Mouse (Mus musculus) midbrain, embryonic 11.5 days (tissue): ENCODE measurements around the gene Cstad. TPM values are rescaled to one million over a fixed set of nuclear protein-coding genes. Genes with fewer than 3 reads are reported as not detected.

Experiments used
- ATAC-seq: fragments of 200-750 bp; cut with Nextera tagmentation; 2 replicates; pipeline ENCODE4 v1.8.0; 2017; ENCODE audit warnings: moderate TSS enrichment, moderate library complexity; ENCODE audit not compliant: low FRiP score
- DNase-seq: peaks from one replicate; pipeline ENCODE4 v3.0.0; 2015; ENCODE audit warnings: low spot score; ENCODE audit errors: missing footprints
- H3K27ac ChIP-seq: fragments of 300-500 bp; sonication (generic); 2 replicates; pipeline ENCODE4 v1.5.1; 2014; ENCODE audit warnings: low read depth, low read length
- H3K27me3 ChIP-seq: fragments of 300-500 bp; sonication (generic); 2 replicates; pipeline ENCODE4 v1.6.1; 2014; ENCODE audit warnings: mild to moderate bottlenecking, low read length, moderate library complexity, mixed read lengths; ENCODE audit not compliant: control insufficient read depth, insufficient read depth
- H3K36me3 ChIP-seq: fragments of 300-500 bp; sonication (generic); 2 replicates; pipeline ENCODE4 v1.6.1; 2014; ENCODE audit warnings: mild to moderate bottlenecking, low read length, moderate library complexity, mixed read lengths; ENCODE audit not compliant: control insufficient read depth, insufficient read depth
- H3K4me1 ChIP-seq: fragments of 300-500 bp; sonication (generic); 2 replicates; pipeline ENCODE4 v1.6.1; 2014; ENCODE audit warnings: low read length; ENCODE audit not compliant: control insufficient read depth, insufficient read depth
- H3K4me2 ChIP-seq: fragments of 300-500 bp; sonication (generic); 2 replicates; pipeline ENCODE4 v1.6.1; 2014; ENCODE audit warnings: mild to moderate bottlenecking, moderate library complexity
- H3K4me3 ChIP-seq: fragments of 300-500 bp; sonication (generic); 2 replicates; pipeline ENCODE4 v1.5.1; 2014; ENCODE audit warnings: low read depth, low read length
- H3K9ac ChIP-seq: fragments of 300-500 bp; sonication (generic); 2 replicates; pipeline ENCODE4 v1.6.1; 2014; ENCODE audit warnings: low read length
- H3K9me3 ChIP-seq: fragments of 300-500 bp; sonication (generic); 2 replicates; pipeline ENCODE4 v1.6.1; 2016; ENCODE audit warnings: low read length; ENCODE audit not compliant: control insufficient read depth
- WGBS: fragments of 180-500 bp; shearing (Covaris S2); extraction: QIAGEN DNeasy Blood & Tissue Kit; methylation state at CpG from one replicate; pipeline ENCODE4 v1.1.7; 2014; 5-methylcytosine and 5-hydroxymethylcytosine counted together
- polyA plus RNA-seq: library from polyadenylated mRNA; unstranded; fragments of >200 nt; fragmentation: Nextera tagmentation; extraction: Ambion mirVana; gene quantifications from 2 replicates; pipeline ENCODE4 v1.2.1, GENCODE M21; 2014

The Cstad gene
- polyA plus RNA-seq, 1 experiment from 2014 or later = 0.74 TPM

DNA sequence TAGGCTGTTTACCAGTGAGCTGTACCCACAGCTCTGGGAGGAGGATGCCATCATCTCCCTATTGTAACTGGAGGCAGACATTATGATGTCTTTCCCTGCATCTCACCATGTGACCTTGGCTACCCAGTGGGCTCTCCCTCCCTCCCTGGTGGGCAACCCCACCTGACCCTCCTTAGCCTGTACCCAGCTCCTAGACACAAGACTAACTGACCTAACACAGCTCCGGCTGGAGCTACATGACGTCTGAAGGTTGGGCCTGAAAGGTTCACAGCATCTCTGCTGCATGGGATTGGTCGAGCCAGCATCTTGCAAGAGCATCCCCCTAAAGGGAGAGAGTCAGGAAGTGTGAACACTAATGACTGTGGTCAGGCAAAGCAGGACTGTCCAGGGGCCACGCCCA, 35.0 kb downstream of the Cstad start:
- no peak overlapping the region for H3K9ac ChIP-seq
- no peak for DNase-seq
- no peaks in the 10 kb centered on the region for H3K9me3 ChIP-seq
- peaks cover 5% of the 10 kb centered on the region; the same call in 1 of the 2 replicates for H3K4me1 ChIP-seq
- WGBS = 78% methylated on average over 4 of the region's 4 CpGs
- no peak overlapping the region for H3K27ac ChIP-seq
- H3K36me3 ChIP-seq = no peaks in the 10 kb centered on the region
- no peak for ATAC-seq
- no peaks in the 10 kb centered on the region for H3K27me3 ChIP-seq
- no peak overlapping the region for H3K4me2 ChIP-seq
- no peak overlapping the region for H3K4me3 ChIP-seq

DNA sequence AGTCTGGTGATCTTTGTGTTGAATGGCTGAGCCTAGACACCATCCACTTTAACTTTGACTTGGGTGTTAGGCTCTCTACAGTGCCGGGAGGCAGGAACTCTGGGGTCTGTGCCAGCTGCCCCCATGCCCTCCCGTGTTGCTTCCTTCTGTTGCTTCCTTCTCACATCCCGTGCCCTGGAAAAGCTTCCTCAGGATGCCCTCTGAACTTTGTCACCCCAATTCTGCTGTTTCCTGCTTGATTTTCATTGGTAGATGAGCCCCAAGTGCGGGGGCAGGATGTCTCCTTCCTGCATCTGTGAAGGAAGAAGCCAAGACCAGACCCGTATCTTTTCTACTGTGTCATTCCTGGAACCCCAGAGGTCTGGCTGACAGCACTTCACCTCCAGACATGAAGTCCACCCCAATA, 41.4 kb downstream of the Cstad start:
- peaks cover 14% of the 10 kb centered on the region for H3K4me1 ChIP-seq

GRCm38 (mm10) chr2:30637991-30638390, 43.2 kb downstream of the Cstad start:
- no peak overlapping the region for H3K4me2 ChIP-seq
- H3K27ac ChIP-seq = no peak overlapping the region
- H3K27me3 ChIP-seq = no peaks in the 10 kb centered on the region
- DNase-seq (no peak), ATAC-seq (no peak)
- no peaks in the 10 kb centered on the region for H3K36me3 ChIP-seq
- peaks cover 22% of the 10 kb centered on the region for H3K4me1 ChIP-seq
- no peaks in the 10 kb centered on the region for H3K9me3 ChIP-seq
- 93% methylated on average over 6 of the region's 6 CpGs for WGBS
- no peak overlapping the region for H3K4me3 ChIP-seq
- H3K9ac ChIP-seq = no peak overlapping the region

More for the DNA sequence above, 41.4 kb downstream of the Cstad start:
- Histone ChIP-seq H3K36me3 (no peaks in the 10 kb centered on the region), H3K9ac (no peak overlapping the region), H3K4me2 (no peak overlapping the region), H3K27me3 (no peaks in the 10 kb centered on the region), H3K4me3 (no peak overlapping the region), H3K27ac (no peak overlapping the region), H3K9me3 (no peaks in the 10 kb centered on the region)
- ATAC-seq (no peak), DNase-seq (no peak)
- WGBS = 80% methylated on average over 5 of the region's 5 CpGs

DNA sequence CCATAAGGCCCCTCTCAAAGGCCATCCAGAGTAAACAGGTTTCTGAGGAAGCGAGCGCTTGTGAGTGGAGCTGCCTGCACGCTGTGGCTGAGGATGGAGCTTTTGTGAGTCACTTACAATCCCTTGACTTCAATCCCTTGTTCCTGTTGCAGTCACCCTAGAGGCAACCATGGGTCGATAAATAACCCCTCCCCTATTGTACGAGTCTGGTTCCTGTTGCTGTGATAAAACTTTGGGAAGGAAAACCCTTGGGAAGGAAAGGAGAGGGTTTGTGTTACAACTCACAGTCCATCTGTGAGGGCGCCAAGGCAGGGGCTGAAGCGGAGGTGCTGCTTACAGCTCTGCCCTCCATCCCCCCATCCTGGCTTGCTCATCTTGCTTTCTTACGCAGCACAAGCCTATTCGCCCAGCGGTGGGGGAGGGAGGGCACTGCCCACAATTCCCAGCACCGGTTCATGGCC, 45.2 kb downstream of the Cstad start:
- peaks cover 22% of the 10 kb centered on the region for H3K4me1 ChIP-seq
- peak; percentile 77 for ATAC-seq

GRCm38 (mm10) chr2:30642810-30643209, 48.0 kb downstream of the Cstad start:
- DNase-seq (no peak), ATAC-seq (no peak)
- 59% methylated on average over 5 of the region's 5 CpGs for WGBS
- Histone ChIP-seq H3K27me3 (no peaks in the 10 kb centered on the region), H3K4me1 (peaks cover 39% of the 10 kb centered on the region), H3K4me2 (no peak overlapping the region), H3K9ac (no peak overlapping the region), H3K4me3 (no peak overlapping the region), H3K9me3 (no peaks in the 10 kb centered on the region), H3K36me3 (no peaks in the 10 kb centered on the region), H3K27ac (no peak overlapping the region)

More for the DNA sequence above, 45.2 kb downstream of the Cstad start:
- Histone ChIP-seq H3K4me2 (peak overlapping the region; percentile 21; the same call in 1 of the 2 replicates), H3K9ac (peak overlapping the region; percentile 44), H3K9me3 (no peaks in the 10 kb centered on the region), H3K36me3 (no peaks in the 10 kb centered on the region), H3K27me3 (no peaks in the 10 kb centered on the region), H3K27ac (peak overlapping the region; percentile 71; the same call in 1 of the 2 replicates), H3K4me3 (no peak overlapping the region)
- peak; percentile 94 for DNase-seq
- 13% methylated on average over 11 of the region's 11 CpGs for WGBS

DNA sequence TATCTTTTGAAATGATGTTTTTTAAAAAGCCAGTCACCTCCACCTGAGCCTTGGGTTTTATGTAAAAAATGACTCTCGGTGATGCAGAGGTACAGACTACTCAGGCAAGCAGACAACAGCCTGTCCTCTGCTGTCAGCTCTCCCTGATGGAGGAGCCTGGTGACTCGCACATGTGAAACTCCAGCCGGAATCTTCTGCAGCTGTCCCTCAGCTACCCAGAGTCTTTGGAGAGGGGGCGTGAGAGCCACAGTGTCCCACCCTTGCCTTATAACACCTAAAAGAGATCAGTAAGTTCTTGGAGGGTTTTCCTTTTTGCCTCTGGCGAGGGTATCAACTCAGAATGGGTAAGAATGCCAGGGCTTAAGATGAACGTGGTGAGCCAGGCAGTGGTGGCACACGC, 48.6 kb downstream of the Cstad start:
- ATAC-seq (no peak), DNase-seq (no peak)
- Histone ChIP-seq H3K4me1 (peaks cover 44% of the 10 kb centered on the region), H3K4me2 (no peak overlapping the region), H3K36me3 (no peaks in the 10 kb centered on the region), H3K27ac (no peak overlapping the region), H3K4me3 (no peak overlapping the region), H3K27me3 (no peaks in the 10 kb centered on the region), H3K9me3 (no peaks in the 10 kb centered on the region), H3K9ac (no peak overlapping the region)
- WGBS = 85% methylated on average over 7 of the region's 7 CpGs

DNA sequence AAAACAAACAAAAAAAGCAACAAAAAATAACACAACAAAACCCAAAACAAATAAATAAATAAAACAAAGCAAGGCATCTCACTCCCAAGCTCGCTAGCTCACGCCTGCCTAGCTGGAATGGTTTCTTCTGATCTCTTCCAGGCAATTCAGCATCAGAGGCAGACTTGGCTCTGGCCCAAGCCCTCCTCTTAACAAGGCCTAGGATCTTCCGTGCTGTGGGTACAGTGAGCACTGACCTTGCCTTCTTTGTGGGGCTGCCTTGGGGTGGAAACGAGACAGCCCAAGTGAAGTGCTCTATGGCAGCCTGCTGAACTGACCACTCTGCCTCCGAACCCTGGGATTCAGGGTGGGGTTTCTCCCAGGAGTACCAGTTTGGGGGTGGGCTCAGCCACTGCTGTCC, 52.0 kb downstream of the Cstad start:
- DNase-seq (no peak), ATAC-seq (peak; percentile 75)
- Histone ChIP-seq H3K27me3 (no peaks in the 10 kb centered on the region), H3K4me3 (no peak overlapping the region), H3K4me2 (peak overlapping the region; percentile 37), H3K4me1 (peaks cover 41% of the 10 kb centered on the region), H3K36me3 (no peaks in the 10 kb centered on the region), H3K9ac (peak overlapping the region; percentile 48), H3K27ac (peak overlapping the region; percentile 96), H3K9me3 (no peaks in the 10 kb centered on the region)
- 32% methylated on average over 5 of the region's 5 CpGs for WGBS

- 4% methylated on average over 11 of the region's 11 CpGs for WGBS
- DNase-seq (peak; percentile 95), ATAC-seq (peak; percentile 94)
- no peaks in the 10 kb centered on the region for H3K9me3 ChIP-seq
- no peak overlapping the region for H3K4me3 ChIP-seq
- H3K9ac ChIP-seq = peak overlapping the region; percentile 48
- peak overlapping the region; percentile 96 for H3K27ac ChIP-seq
- peak overlapping the region; percentile 37 for H3K4me2 ChIP-seq
- H3K4me1 ChIP-seq = peaks cover 44% of the 10 kb centered on the region
- no peaks in the 10 kb centered on the region for H3K36me3 ChIP-seq
- no peaks in the 10 kb centered on the region for H3K27me3 ChIP-seq
Measured at GRCm38 (mm10) chr2:30647303-30647881, 52.6 kb downstream of the Cstad start.

DNA sequence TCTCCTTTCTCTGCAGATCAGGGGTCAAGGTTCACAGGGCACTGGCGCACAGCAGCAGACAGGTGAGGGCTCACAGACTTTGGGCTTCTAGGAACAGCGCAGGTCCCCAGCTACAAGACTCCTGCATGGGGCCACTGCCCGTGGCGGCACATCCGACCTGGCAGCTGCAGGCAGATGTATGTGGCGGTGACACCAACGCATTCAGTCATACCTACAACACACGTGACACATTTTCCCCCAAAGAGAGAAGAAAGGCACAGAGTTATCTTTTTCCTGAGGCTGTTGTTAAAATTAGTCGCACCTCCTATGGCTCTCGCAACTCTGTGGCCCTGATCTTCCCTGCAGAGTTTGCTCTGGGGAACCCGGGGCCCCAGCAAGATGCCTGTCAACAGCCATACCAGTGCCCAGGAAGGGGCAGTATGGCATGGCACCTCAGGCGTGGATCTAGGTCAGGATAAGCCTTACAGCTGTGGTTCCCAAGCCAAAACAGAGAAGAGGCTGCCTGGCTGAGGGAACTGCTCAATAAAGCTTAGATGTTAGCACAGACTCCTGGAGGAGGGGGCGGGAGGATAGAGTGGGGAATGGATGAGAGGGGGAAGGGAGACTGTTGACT, 53.1 kb downstream of the Cstad start:
- ATAC-seq (no peak), DNase-seq (peak; percentile 91)
- no peaks in the 10 kb centered on the region for H3K36me3 ChIP-seq
- 30% methylated on average over 13 of the region's 13 CpGs for WGBS
- H3K4me3 ChIP-seq = no peak overlapping the region
- H3K4me1 ChIP-seq = peaks cover 45% of the 10 kb centered on the region
- H3K4me2 ChIP-seq = peak overlapping the region; percentile 37; the same call in 1 of the 2 replicates
- no peaks in the 10 kb centered on the region for H3K9me3 ChIP-seq
- peak overlapping the region; percentile 96 for H3K27ac ChIP-seq
- H3K9ac ChIP-seq = peak overlapping the region; percentile 13; the same call in 1 of the 2 replicates
- no peaks in the 10 kb centered on the region for H3K27me3 ChIP-seq
